Mouse (Mus musculus) G1E (cell line): ENCODE data around the gene Atf5. TPM values are rescaled to one million over a fixed set of nuclear protein-coding genes. Genes with fewer than 3 reads are reported as not detected.

Experiments
- ATAC-seq: 2 replicates; pipeline ENCODE4 v1.8.0; 2016; ENCODE audit warnings: mild to moderate bottlenecking; ENCODE audit not compliant: insufficient number of reproducible peaks, poor library complexity, low FRiP score, severe bottlenecking; ENCODE audit errors: extremely low read depth
- DNase-seq: peaks from one replicate; pipeline ENCODE4 v3.0.0; 2012; ENCODE audit warnings: low spot score
- H3K27me3 ChIP-seq: 2 replicates; pipeline ENCODE4 v1.6.1; 2012; ENCODE audit warnings: mild to moderate bottlenecking, low read length, inconsistent platforms; ENCODE audit not compliant: insufficient read depth
- H3K36me3 ChIP-seq: replicated peaks from 2 replicates; pipeline ENCODE3; 2012; ENCODE audit warnings: mild to moderate bottlenecking, inconsistent platforms
- H3K4me1 ChIP-seq: 2 replicates; pipeline ENCODE4 v1.6.1; 2012; ENCODE audit warnings: low read depth, low read length, inconsistent platforms, mixed read lengths; ENCODE audit not compliant: insufficient read depth
- H3K4me3 ChIP-seq: 2 replicates; pipeline ENCODE4 v1.5.1; 2012; ENCODE audit warnings: low read depth, mild to moderate bottlenecking, inconsistent platforms, low read length, moderate library complexity, mixed read lengths
- H3K9me3 ChIP-seq: replicated peaks from 2 replicates; pipeline ENCODE4 v1.6.1; 2012; ENCODE audit warnings: inconsistent platforms
- CTCF ChIP-seq: IDR thresholded peaks from 2 replicates; pipeline ENCODE4 v1.5.1; 2012; ENCODE audit warnings: low read depth, low read length, inconsistent platforms, mixed read lengths
- GATA1 ChIP-seq: IDR thresholded peaks from 2 replicates; pipeline ENCODE4 v1.6.1; 2012; ENCODE audit warnings: borderline replicate concordance, low read length, inconsistent platforms, mixed read lengths
- GATA2 ChIP-seq: IDR thresholded peaks from 2 replicates; pipeline ENCODE4 v1.6.1; 2012; ENCODE audit warnings: low read depth, low read length, inconsistent platforms, borderline replicate concordance
- POLR2AphosphoS5 ChIP-seq: IDR thresholded peaks from 2 replicates; pipeline ENCODE4 v1.6.1; 2012; ENCODE audit warnings: low read depth, low read length, inconsistent platforms; ENCODE audit not compliant: insufficient replicate concordance
- TAL1 ChIP-seq: conservative IDR thresholded peaks from 2 replicates; pipeline ENCODE4 v1.6.1; 2012; ENCODE audit warnings: low read depth, low read length, inconsistent platforms, mixed read lengths
- polyA plus RNA-seq: library from polyadenylated mRNA; stranded (reverse); fragments of >175 nt; gene quantifications from 2 replicates; pipeline ENCODE4 v1.2.3, GENCODE M21; 2012
- total RNA-seq, 2 experiments: library from RNA; stranded (forward) in 1 of 2; stranded (reverse) in 1 of 2; fragments of 200-1000 nt in 1 of 2; fragments of >200 nt in 1 of 2; fragmentation: Nextera tagmentation in 1 of 2; gene quantifications; 2 replicates each; pipeline ENCODE4 v1.2.3; 2014 to 2017

Atf5 gene
- total and polyA plus RNA-seq, 3 experiments, result 5.2 to 282 (median 37.7) TPM

GRCm38 (mm10) chr7:44824872-44825271 is 8.4 kb upstream of the Atf5 start:
- ATAC-seq, result peak; percentile 43; the same call in 1 of the 2 replicates
- H3K4me1 ChIP-seq, result peaks cover 91% of the 10 kb centered on the region
- H3K36me3 ChIP-seq, result peaks cover 97% of the 10 kb centered on the region
- H3K4me3 ChIP-seq, result no peak overlapping the region
- no peaks in the 10 kb centered on the region for H3K9me3 ChIP-seq
- TF ChIP-seq GATA2 (no peak), CTCF (peak; percentile 66; the same call in 1 of the 2 replicates), POLR2AphosphoS5 (no peak)
- DNase-seq, result peak; percentile 46
- no peaks in the 10 kb centered on the region for H3K27me3 ChIP-seq

DNA sequence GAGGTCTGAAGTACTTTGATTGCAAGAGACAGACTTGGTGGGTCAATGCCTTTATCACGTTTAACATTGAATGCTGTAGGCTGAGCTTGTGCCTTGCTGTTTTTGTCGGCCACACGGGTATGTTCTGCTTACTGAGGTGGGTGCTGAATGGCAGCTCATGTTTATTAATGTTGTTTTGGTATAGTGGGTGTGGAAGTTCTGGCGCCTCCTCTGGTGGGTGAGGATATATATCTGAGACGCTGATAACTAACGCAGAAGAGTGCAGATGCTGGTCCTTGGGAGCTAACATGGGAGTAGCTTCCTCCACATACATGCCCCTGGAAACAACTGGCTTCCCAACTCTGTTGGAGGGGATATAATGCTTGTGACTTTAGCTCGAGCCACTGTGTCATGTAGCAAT is 7.0 kb upstream of the Atf5 start:
- Histone ChIP-seq H3K27me3 (no peaks in the 10 kb centered on the region), H3K4me3 (no peak overlapping the region), H3K36me3 (peaks cover 97% of the 10 kb centered on the region), H3K9me3 (no peaks in the 10 kb centered on the region), H3K4me1 (peaks cover 91% of the 10 kb centered on the region)
- DNase-seq (no peak), ATAC-seq (no peak)
- TF ChIP-seq GATA1 (no peak), TAL1 (no peak), GATA2 (no peak), POLR2AphosphoS5 (no peak), CTCF (no peak)

- H3K27me3 ChIP-seq, result no peaks in the 10 kb centered on the region
- peaks cover 89% of the 10 kb centered on the region for H3K4me1 ChIP-seq
- no peak overlapping the region for H3K4me3 ChIP-seq
- peaks cover 97% of the 10 kb centered on the region for H3K36me3 ChIP-seq
- no peak for ATAC-seq
- H3K9me3 ChIP-seq, result no peaks in the 10 kb centered on the region
- DNase-seq, result no peak
- TF ChIP-seq TAL1 (no peak), POLR2AphosphoS5 (no peak), GATA2 (no peak), CTCF (no peak), GATA1 (no peak)
These were observed 5.4 kb upstream of the Atf5 start for GRCm38 (mm10) chr7:44821666-44822448.

GRCm38 (mm10) chr7:44820525-44820924 is 4.1 kb upstream of the Atf5 start:
- no peak overlapping the region; the same call in 1 of the 2 replicates for H3K4me3 ChIP-seq
- TF ChIP-seq GATA2, result no peak
- DNase-seq, result no peak
- H3K36me3 ChIP-seq, result peaks cover 85% of the 10 kb centered on the region
- ATAC-seq, result no peak
- peaks cover 76% of the 10 kb centered on the region for H3K4me1 ChIP-seq
- H3K27me3 ChIP-seq, result no peaks in the 10 kb centered on the region
- H3K9me3 ChIP-seq, result no peaks in the 10 kb centered on the region

GRCm38 (mm10) chr7:44819863-44820262 is 3.4 kb upstream of the Atf5 start:
- no peak for ATAC-seq
- DNase-seq, result no peak
- Histone ChIP-seq H3K27me3 (no peaks in the 10 kb centered on the region), H3K4me1 (peaks cover 75% of the 10 kb centered on the region), H3K4me3 (peak overlapping the region; percentile 88; the same call in 1 of the 2 replicates), H3K9me3 (no peaks in the 10 kb centered on the region), H3K36me3 (peaks cover 82% of the 10 kb centered on the region)
- TF ChIP-seq GATA2, result no peak
- TF ChIP-seq GATA1, result no peak
- no peak for TF ChIP-seq POLR2AphosphoS5
- no peak for TF ChIP-seq TAL1
- no peak for TF ChIP-seq CTCF

- ATAC-seq (no peak), DNase-seq (no peak)
- peaks cover 82% of the 10 kb centered on the region for H3K36me3 ChIP-seq
- H3K27me3 ChIP-seq, result no peaks in the 10 kb centered on the region
- peaks cover 75% of the 10 kb centered on the region for H3K4me1 ChIP-seq
- peak overlapping the region; percentile 88 for H3K4me3 ChIP-seq
- H3K9me3 ChIP-seq, result no peaks in the 10 kb centered on the region
- TF ChIP-seq CTCF (no peak), TAL1 (no peak), GATA1 (no peak), GATA2 (no peak), POLR2AphosphoS5 (no peak)
These were observed 2.9 kb upstream of the Atf5 start for GRCm38 (mm10) chr7:44819391-44819790.

- H3K4me1 ChIP-seq, result peaks cover 74% of the 10 kb centered on the region
- DNase-seq, result peak; percentile 56
- ATAC-seq, result no peak
- TF ChIP-seq POLR2AphosphoS5 (no peak), GATA2 (no peak), GATA1 (no peak), TAL1 (no peak), CTCF (no peak)
- no peaks in the 10 kb centered on the region for H3K27me3 ChIP-seq
- H3K36me3 ChIP-seq, result peaks cover 82% of the 10 kb centered on the region
- H3K9me3 ChIP-seq, result no peaks in the 10 kb centered on the region
- peak overlapping the region; percentile 88 for H3K4me3 ChIP-seq
These were observed 2.3 kb upstream of the Atf5 start for GRCm38 (mm10) chr7:44818751-44819235.
